Mouse (Mus musculus) liver, postnatal 0 days (tissue): ENCODE measurements around the gene Reln. TPM values are rescaled to one million over a fixed set of nuclear protein-coding genes. Genes with fewer than 3 reads are reported as not detected.

Experiments used
- ATAC-seq: fragments of 200-750 bp; cut with Nextera tagmentation; 2 replicates; pipeline ENCODE4 v1.8.0; 2017; ENCODE audit warnings: mild to moderate bottlenecking, moderate library complexity
- DNase-seq: peaks from one replicate; pipeline ENCODE4 v3.0.0-alpha.2; 2016
- H3K27ac ChIP-seq: fragments of 300-500 bp; sonication (generic); 2 replicates; pipeline ENCODE4 v1.5.1; 2014; ENCODE audit warnings: antibody characterized with exemption, moderate library complexity, mild to moderate bottlenecking, low read depth
- H3K27me3 ChIP-seq: fragments of 300-500 bp; sonication (generic); 2 replicates; pipeline ENCODE4 v1.6.1; 2014; ENCODE audit warnings: low read length, control low read depth, mixed read lengths; ENCODE audit not compliant: insufficient read depth
- H3K36me3 ChIP-seq: fragments of 300-500 bp; sonication (generic); replicated peaks from 2 replicates; pipeline ENCODE4 v1.6.1; 2014; ENCODE audit warnings: mild to moderate bottlenecking, control low read depth, low read length, moderate library complexity, mixed read lengths; ENCODE audit not compliant: insufficient read depth
- H3K4me1 ChIP-seq: fragments of 300-500 bp; sonication (generic); 2 replicates; pipeline ENCODE4 v1.6.1; 2014; ENCODE audit warnings: antibody characterized with exemption, mild to moderate bottlenecking, control low read depth; ENCODE audit not compliant: insufficient read depth
- H3K4me2 ChIP-seq: fragments of 300-500 bp; sonication (generic); 2 replicates; pipeline ENCODE4 v1.6.1; 2014; ENCODE audit warnings: low read depth, mild to moderate bottlenecking, low read length, moderate library complexity, mixed read lengths
- H3K4me3 ChIP-seq: fragments of 300-500 bp; sonication (generic); 2 replicates; pipeline ENCODE4 v1.5.1; 2014; ENCODE audit warnings: low read depth, low read length
- H3K9ac ChIP-seq: fragments of 300-500 bp; sonication (generic); replicated peaks from 2 replicates; pipeline ENCODE4 v1.6.1; 2014; ENCODE audit warnings: mild to moderate bottlenecking, moderate library complexity
- H3K9me3 ChIP-seq: fragments of 300-500 bp; sonication (generic); 2 replicates; pipeline ENCODE4 v1.6.1; 2016; ENCODE audit warnings: mild to moderate bottlenecking, control low read depth, low read length, mixed read lengths
- CTCF ChIP-seq: sonication (generic); IDR thresholded peaks from 2 replicates; pipeline ENCODE4 v1.5.1; 2016; ENCODE audit warnings: antibody characterized with exemption, low read depth
- EP300 ChIP-seq: IDR thresholded peaks from 2 replicates; pipeline ENCODE4 v1.6.1; 2016; ENCODE audit warnings: antibody characterized with exemption, low read depth, mild to moderate bottlenecking
- WGBS: fragments of 180-500 bp; shearing (Covaris S2); extraction: QIAGEN DNeasy Blood & Tissue Kit; methylation state at CpG from one replicate; pipeline ENCODE4 v1.1.7; 2014; ENCODE audit not compliant: insufficient replicate concordance; 5-methylcytosine and 5-hydroxymethylcytosine counted together
- polyA plus RNA-seq: library from polyadenylated mRNA; unstranded; fragments of >200 nt; fragmentation: Nextera tagmentation; extraction: Ambion mirVana; gene quantifications from 2 replicates; pipeline ENCODE4 v1.2.1, GENCODE M21; 2015

Reln gene
- polyA plus RNA-seq, 1 experiment from 2014 or later: 16.8 TPM

DNA sequence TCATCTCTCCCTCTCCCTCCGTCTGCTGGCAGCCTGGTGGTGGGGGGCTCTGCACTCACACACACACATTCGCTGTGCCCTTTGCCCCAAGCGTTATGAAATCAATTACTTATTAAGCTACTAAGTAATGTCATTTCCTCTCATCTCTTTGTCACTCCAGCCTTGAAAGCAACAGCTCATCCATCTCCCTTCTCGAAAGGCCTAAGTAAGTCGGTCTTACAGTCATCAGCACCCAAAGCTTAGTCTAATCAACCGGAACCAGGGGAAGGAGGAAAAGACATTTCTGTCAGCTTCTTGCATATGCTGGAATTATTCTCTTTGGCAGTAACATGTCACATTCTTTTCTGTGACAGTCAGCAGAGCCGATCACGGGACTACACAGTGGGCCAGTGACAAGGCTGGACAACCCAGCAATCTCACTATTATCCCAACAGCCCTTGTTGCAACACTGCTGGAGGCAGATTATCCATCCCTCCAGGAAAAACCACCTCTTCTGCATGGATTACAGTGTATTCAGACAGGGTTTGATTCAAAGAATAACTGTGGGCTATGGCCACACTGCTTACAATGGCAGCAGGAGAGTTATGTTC, 149.1 kb downstream of the Reln start:
- TF ChIP-seq EP300: no peak
- TF ChIP-seq CTCF: no peak
- H3K4me3 ChIP-seq: no peak overlapping the region
- ATAC-seq: no peak
- DNase-seq: no peak
- H3K36me3 ChIP-seq: no peaks in the 10 kb centered on the region
- no peaks in the 10 kb centered on the region; the same call in 1 of the 2 replicates for H3K4me1 ChIP-seq
- 65% methylated on average over 8 of the region's 8 CpGs for WGBS
- H3K27ac ChIP-seq: no peak overlapping the region
- H3K9ac ChIP-seq: no peak overlapping the region
- no peaks in the 10 kb centered on the region for H3K27me3 ChIP-seq
- H3K9me3 ChIP-seq: no peaks in the 10 kb centered on the region
- H3K4me2 ChIP-seq: no peak overlapping the region

DNA sequence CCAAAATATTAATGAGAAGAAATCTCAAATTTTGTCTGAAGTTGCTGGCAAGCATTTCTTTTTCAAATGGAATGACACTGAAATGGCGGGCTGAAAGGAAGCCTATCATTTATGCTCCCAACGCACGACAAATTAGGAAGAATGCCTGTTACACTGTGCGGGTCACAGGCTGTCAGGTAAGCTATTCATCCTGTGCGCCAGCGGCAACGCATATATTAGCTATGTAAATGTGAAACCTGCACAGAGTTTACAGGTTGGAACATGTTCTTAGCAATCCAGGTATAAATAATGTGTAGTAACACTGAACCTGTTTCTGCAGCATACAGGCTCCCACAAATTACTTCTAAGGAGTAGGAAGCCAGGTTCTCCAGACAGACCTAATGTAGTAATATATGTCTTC, 152.7 kb downstream of the Reln start:
- Histone ChIP-seq H3K27me3 (no peaks in the 10 kb centered on the region), H3K36me3 (no peaks in the 10 kb centered on the region), H3K4me1 (no peaks in the 10 kb centered on the region; the same call in 1 of the 2 replicates), H3K9ac (no peak overlapping the region), H3K4me2 (no peak overlapping the region), H3K4me3 (no peak overlapping the region), H3K9me3 (no peaks in the 10 kb centered on the region), H3K27ac (no peak overlapping the region)
- DNase-seq: no peak
- TF ChIP-seq CTCF (no peak), EP300 (no peak)
- ATAC-seq: no peak
- 78% methylated on average over 7 of the region's 7 CpGs for WGBS

- no peaks in the 10 kb centered on the region; the same call in 1 of the 2 replicates for H3K4me1 ChIP-seq
- no peaks in the 10 kb centered on the region for H3K9me3 ChIP-seq
- DNase-seq (no peak), ATAC-seq (no peak)
- H3K9ac ChIP-seq: no peak overlapping the region
- H3K27ac ChIP-seq: no peak overlapping the region
- TF ChIP-seq EP300: no peak
- no peak for TF ChIP-seq CTCF
- WGBS: 70% methylated on average over 3 of the region's 3 CpGs
- no peak overlapping the region for H3K4me2 ChIP-seq
- no peaks in the 10 kb centered on the region for H3K36me3 ChIP-seq
- no peaks in the 10 kb centered on the region for H3K27me3 ChIP-seq
- no peak overlapping the region for H3K4me3 ChIP-seq
These were observed 154.2 kb downstream of the Reln start for GRCm38 (mm10) chr5:22190333-22190732.

- no peak for DNase-seq
- Histone ChIP-seq H3K9me3 (no peaks in the 10 kb centered on the region), H3K4me2 (no peak overlapping the region), H3K9ac (no peak overlapping the region), H3K27ac (no peak overlapping the region), H3K4me1 (no peaks in the 10 kb centered on the region), H3K4me3 (no peak overlapping the region), H3K27me3 (no peaks in the 10 kb centered on the region), H3K36me3 (no peaks in the 10 kb centered on the region)
- TF ChIP-seq CTCF (no peak), EP300 (no peak)
- 72% methylated on average over 3 of the region's 3 CpGs for WGBS
- ATAC-seq: no peak
These were observed 156.9 kb downstream of the Reln start for GRCm38 (mm10) chr5:22187599-22187998.

DNA sequence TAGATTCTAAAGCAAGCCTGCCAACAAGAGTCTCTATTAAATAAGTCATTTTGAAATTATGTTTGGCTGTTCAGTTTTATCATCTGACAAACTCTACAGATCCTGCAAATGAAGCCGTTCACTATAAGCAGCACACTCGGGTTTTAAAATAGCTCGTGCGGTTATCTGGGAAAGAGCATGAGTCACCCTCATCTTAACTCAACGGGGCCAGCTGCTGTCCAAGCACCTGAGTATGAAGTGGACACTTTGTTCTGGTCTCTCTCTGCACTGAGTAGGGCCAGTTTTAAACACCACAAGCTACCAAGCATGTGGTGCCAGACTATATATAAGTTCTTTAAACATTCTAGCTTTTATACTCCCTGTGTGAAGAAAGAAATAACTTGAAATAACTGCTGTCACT, 168.0 kb downstream of the Reln start:
- 65% methylated on average over 5 of the region's 5 CpGs for WGBS
- DNase-seq (no peak), ATAC-seq (no peak)
- Histone ChIP-seq H3K27ac (no peak overlapping the region), H3K9ac (no peak overlapping the region), H3K4me3 (no peak overlapping the region), H3K27me3 (no peaks in the 10 kb centered on the region), H3K4me1 (no peaks in the 10 kb centered on the region), H3K4me2 (no peak overlapping the region), H3K9me3 (no peaks in the 10 kb centered on the region), H3K36me3 (no peaks in the 10 kb centered on the region)
- TF ChIP-seq EP300 (no peak), CTCF (no peak)

DNA sequence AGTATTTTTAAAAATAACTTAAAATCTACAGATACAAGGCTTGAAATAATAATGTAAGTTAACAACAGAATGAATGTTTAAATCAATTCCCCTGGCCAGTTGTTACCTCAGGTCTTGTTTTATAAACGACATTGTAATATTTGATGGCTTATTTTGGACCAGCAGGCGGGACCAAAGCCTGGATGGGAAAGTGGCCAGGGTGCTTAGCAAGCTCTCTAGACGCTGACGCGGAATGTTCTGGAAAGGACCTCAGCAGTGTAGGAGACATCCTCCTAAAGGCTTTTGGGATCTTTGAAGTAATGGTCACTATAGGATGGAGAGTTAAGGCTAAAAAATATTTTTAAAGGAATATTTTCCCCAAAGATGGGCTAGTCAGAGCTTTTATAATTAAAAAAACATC, 173.2 kb downstream of the Reln start:
- TF ChIP-seq EP300 (no peak), CTCF (no peak)
- no peak overlapping the region for H3K9ac ChIP-seq
- DNase-seq (no peak), ATAC-seq (no peak)
- no peaks in the 10 kb centered on the region for H3K36me3 ChIP-seq
- H3K27me3 ChIP-seq: no peaks in the 10 kb centered on the region
- H3K9me3 ChIP-seq: no peaks in the 10 kb centered on the region
- no peak overlapping the region for H3K27ac ChIP-seq
- WGBS: 75% methylated on average over 5 of the region's 5 CpGs
- no peak overlapping the region for H3K4me3 ChIP-seq
- H3K4me1 ChIP-seq: no peaks in the 10 kb centered on the region
- H3K4me2 ChIP-seq: no peak overlapping the region
